Mouse (Mus musculus): Measurements from ENCODE around the gene Cox20.

DNA sequence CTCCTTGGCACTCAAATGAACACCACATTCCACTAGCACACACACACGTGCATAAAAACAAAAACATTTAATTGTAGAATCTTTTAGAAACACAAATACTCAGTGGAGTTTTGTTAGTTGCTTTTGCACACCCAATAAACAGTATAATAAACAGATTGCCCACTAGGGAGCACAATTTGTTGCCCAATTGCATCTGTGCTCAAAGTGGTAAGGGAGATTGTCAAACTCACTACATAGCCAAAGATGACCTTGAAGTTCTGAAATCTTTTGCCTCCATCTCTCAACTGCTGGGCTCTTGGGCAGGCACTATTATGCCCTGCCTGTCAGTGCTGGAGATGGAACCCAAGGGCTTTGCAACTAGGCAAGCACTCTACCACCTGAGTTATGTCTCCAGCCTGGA, 8.8 kb upstream of the Cox20 start:
- TF ChIP-seq CTCF (IDR thresholded peaks at IDR 0.05; ENCODE audit: borderline replicate concordance, extremely low read depth, insufficient read depth, insufficient read length) (no peak), POLR2A (IDR thresholded peaks at IDR 0.05; ENCODE audit: borderline replicate concordance, extremely low read depth, insufficient read depth, insufficient read length, poor library complexity, severe bottlenecking) (no peak)
